Mouse (Mus musculus): ENCODE results near the gene Nfkbil1. TPM values are rescaled to one million over a fixed set of nuclear protein-coding genes. Genes with fewer than 3 reads are reported as not detected.

The Nfkbil1 gene
- polyA plus RNA-seq, 1 experiment from 2014 or later, result 3.1 TPM

DNA sequence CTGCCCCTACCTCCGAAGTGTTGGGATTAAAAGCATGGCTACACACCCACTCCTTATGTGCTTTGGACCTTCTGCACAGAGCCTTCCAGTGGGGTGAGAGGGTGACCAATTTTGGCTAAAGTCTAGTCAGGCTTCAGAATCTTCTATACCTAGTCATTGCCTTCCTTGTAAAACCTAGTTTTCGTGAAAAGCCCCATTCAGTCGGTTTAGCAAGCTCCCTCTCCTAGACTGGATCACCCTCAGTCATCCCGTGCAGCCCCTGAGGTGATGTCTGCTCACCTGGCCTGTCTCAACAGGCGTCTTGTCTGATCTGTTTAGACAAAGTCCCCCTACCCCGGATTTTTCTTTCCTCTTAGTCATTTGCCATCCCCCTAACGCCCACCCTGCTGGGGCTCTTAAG lies 37.6 kb downstream of the Nfkbil1 start:
- no peaks in the 10 kb centered on the region for H3K9me3 ChIP-seq (ENCODE audit: control insufficient read depth, low read length)
- no peak overlapping the region for H3K9ac ChIP-seq (ENCODE audit: low read length)
- no peaks in the 10 kb centered on the region for H3K36me3 ChIP-seq (ENCODE audit: control insufficient read depth, insufficient read depth, low read length)
- peaks cover 5 to 11% of the 10 kb centered on the region in 2 experiments; a peak in 3 of 4 replicates for H3K4me1 ChIP-seq (ENCODE audit: control insufficient read depth in 2 of 2, insufficient read depth in 2 of 2, low read length in 2 of 2)
- no peak for ATAC-seq (ENCODE audit: insufficient number of reproducible peaks, insufficient read depth, low FRiP score, low read depth)
- H3K27ac ChIP-seq (replicated peaks in 1 of 2; ENCODE audit: control insufficient read depth in 1 of 2, insufficient read depth in 1 of 2, low read depth in 2 of 2, low read length in 2 of 2), result no peak overlapping the region
- no peak overlapping the region for H3K4me3 ChIP-seq (ENCODE audit: control insufficient read depth in 1 of 2, insufficient read depth in 1 of 2, low read depth in 1 of 2, low read length in 2 of 2)
- WGBS, result 58% methylated on average over 7 of the region's 7 CpGs
- H3K4me2 ChIP-seq (ENCODE audit: low read length), result no peak overlapping the region
- peaks cover 85% of the 10 kb centered on the region for H3K27me3 ChIP-seq (ENCODE audit: control insufficient read depth, insufficient read depth, low read length)

DNA sequence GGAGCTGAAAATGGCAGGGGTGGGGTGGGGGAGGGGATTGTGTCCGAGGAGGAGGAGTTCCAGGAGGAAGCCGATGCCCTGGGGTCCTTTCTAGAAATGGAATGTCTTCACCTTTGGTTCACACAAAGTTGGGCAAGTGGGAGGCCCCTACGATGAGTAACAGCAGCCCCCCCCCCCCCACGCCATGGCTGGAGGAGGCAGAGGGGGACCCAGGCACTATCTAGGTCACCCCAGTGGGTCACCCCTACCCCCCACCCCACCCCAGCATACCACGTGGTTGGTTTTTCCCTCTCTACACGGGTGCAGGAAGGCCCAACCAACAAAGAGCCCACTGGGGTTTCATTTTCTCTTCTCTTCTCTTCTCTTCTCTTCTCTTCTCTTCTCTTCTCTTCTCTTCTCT lies 38.5 kb downstream of the Nfkbil1 start:
- ATAC-seq (ENCODE audit: insufficient number of reproducible peaks, insufficient read depth, low FRiP score, low read depth), result no peak
- Histone ChIP-seq H3K27me3 (ENCODE audit: control insufficient read depth, insufficient read depth, low read length) (peaks cover 76% of the 10 kb centered on the region), H3K9ac (ENCODE audit: low read length) (no peak overlapping the region), H3K27ac (replicated peaks in 1 of 2; ENCODE audit: control insufficient read depth in 1 of 2, insufficient read depth in 1 of 2, low read depth in 2 of 2, low read length in 2 of 2) (no peak overlapping the region), H3K4me3 (ENCODE audit: control insufficient read depth in 1 of 2, insufficient read depth in 1 of 2, low read depth in 1 of 2, low read length in 2 of 2) (no peak overlapping the region), H3K36me3 (ENCODE audit: control insufficient read depth, insufficient read depth, low read length) (no peaks in the 10 kb centered on the region), H3K4me2 (ENCODE audit: low read length) (no peak overlapping the region), H3K9me3 (ENCODE audit: control insufficient read depth, low read length) (no peaks in the 10 kb centered on the region), H3K4me1 (ENCODE audit: control insufficient read depth in 2 of 2, insufficient read depth in 2 of 2, low read length in 2 of 2) (peaks cover 5 to 11% of the 10 kb centered on the region in 2 experiments; a peak in 3 of 4 replicates)
- 36% methylated on average over 6 of the region's 6 CpGs for WGBS

DNA sequence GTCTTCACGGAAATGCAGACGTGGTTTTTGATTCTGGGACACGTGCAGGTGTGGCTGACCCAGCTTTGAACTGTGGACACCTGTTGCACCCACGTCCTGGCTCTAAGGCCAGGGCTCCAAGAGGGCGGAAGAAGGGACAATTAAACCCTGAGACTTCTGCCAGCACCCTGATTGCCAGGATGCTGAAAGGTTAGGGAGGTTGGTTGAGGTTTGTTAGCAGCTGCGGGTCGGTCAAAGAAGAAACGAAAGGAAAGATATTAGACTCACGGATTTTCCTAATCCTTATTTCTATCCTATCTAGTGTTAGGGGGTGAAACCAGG lies 39.3 kb downstream of the Nfkbil1 start:
- Histone ChIP-seq H3K27me3 (ENCODE audit: control insufficient read depth, insufficient read depth, low read length) (peaks cover 69% of the 10 kb centered on the region), H3K4me2 (ENCODE audit: low read length) (peak overlapping the region; percentile 84), H3K4me1 (ENCODE audit: control insufficient read depth in 2 of 2, insufficient read depth in 2 of 2, low read length in 2 of 2) (peaks cover 5 to 11% of the 10 kb centered on the region in 2 experiments; a peak in 3 of 4 replicates), H3K27ac (replicated peaks in 1 of 2; ENCODE audit: control insufficient read depth in 1 of 2, insufficient read depth in 1 of 2, low read depth in 2 of 2, low read length in 2 of 2) (no peak overlapping the region), H3K9me3 (ENCODE audit: control insufficient read depth, low read length) (no peaks in the 10 kb centered on the region), H3K36me3 (ENCODE audit: control insufficient read depth, insufficient read depth, low read length) (no peaks in the 10 kb centered on the region), H3K9ac (ENCODE audit: low read length) (peak overlapping the region; percentile 65; the same call in 1 of the 2 replicates), H3K4me3 (ENCODE audit: control insufficient read depth in 1 of 2, insufficient read depth in 1 of 2, low read depth in 1 of 2, low read length in 2 of 2) (peak overlapping the region; percentile 35 to 45)
- 22% methylated on average over 9 of the region's 9 CpGs for WGBS
- no peak for ATAC-seq (ENCODE audit: insufficient number of reproducible peaks, insufficient read depth, low FRiP score, low read depth)

DNA sequence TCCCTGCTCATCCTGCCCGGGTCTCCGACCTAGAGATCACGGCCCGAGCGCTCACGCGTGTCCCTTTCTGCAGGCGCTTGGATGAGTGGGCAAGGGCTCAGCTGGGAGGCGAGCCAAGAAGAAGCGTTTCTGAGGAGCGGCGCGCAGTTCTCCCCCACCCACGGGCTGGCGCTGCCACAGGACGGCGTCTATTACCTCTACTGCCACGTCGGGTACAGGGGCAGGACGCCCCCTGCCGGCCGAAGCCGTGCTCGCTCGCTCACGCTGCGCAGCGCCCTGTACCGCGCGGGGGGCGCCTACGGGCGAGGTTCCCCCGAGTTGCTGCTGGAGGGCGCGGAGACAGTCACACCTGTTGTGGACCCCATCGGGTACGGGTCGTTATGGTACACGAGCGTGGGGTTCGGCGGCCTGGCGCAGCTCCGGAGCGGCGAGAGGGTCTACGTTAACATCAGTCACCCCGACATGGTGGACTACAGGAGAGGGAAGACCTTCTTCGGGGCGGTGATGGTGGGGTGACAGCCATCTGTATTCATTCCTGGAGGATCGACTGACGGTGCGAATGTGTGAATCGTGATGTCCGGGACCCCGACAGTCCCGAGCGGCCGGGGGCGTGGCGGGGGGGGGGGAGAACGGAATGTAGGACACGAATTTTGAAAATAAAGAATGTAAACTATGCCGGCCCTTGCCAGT lies 39.8 kb downstream of the Nfkbil1 start:
- peak; percentile 41; the same call in 1 of the 2 replicates for ATAC-seq (ENCODE audit: insufficient number of reproducible peaks, insufficient read depth, low FRiP score, low read depth)
- 2% methylated on average over 66 of the region's 66 CpGs for WGBS
- H3K27me3 ChIP-seq (ENCODE audit: control insufficient read depth, insufficient read depth, low read length), result peaks cover 64% of the 10 kb centered on the region

DNA sequence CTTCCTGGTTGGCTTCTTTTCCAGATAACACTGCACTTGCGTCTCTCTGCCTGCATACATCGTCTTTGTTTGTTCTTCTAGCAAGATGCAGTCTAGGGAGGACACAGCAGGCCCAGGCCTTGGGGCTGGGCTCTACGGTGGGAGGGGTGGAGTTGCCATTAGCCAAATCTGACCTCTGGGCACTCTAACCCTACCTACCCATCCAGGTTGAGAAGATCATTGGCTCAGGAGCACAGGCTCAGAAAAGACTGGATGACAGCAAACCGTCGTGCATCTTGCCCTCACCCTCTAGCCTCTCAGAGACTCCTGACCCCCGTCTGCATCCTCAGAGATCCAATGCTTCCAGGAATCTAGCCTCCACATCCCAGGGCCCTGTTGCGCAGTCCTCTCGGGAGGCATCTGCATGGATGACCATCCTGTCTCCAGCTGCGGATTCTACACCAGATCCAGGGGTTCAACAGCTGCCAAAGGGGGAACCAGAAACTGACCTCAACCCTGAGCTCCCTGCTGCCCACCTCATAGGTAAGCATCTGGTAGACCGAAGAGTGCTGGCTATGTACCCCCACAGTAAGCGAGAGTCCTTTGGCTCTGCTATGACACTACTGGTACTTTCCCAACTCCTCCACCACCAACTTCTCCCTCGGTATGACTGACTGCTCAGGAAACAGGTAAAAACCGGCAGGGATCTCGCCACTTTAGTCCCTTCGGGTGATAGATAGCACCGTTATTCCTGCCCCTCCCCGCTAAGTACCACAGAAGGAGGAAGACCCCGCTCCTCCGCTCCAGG lies 40.6 kb downstream of the Nfkbil1 start:
- Histone ChIP-seq H3K27ac (replicated peaks in 1 of 2; ENCODE audit: control insufficient read depth in 1 of 2, insufficient read depth in 1 of 2, low read depth in 2 of 2, low read length in 2 of 2) (no peak overlapping the region), H3K9ac (ENCODE audit: low read length) (peak overlapping the region; percentile 65), H3K4me1 (ENCODE audit: control insufficient read depth in 2 of 2, insufficient read depth in 2 of 2, low read length in 2 of 2) (peaks cover 5 to 11% of the 10 kb centered on the region in 2 experiments; a peak in 3 of 4 replicates), H3K9me3 (ENCODE audit: control insufficient read depth, low read length) (no peaks in the 10 kb centered on the region), H3K27me3 (ENCODE audit: control insufficient read depth, insufficient read depth, low read length) (peaks cover 57% of the 10 kb centered on the region), H3K4me3 (ENCODE audit: control insufficient read depth in 1 of 2, insufficient read depth in 1 of 2, low read depth in 1 of 2, low read length in 2 of 2) (peak overlapping the region; percentile 35 to 45), H3K4me2 (ENCODE audit: low read length) (peak overlapping the region; percentile 84), H3K36me3 (ENCODE audit: control insufficient read depth, insufficient read depth, low read length) (no peaks in the 10 kb centered on the region)
- no peak for ATAC-seq (ENCODE audit: insufficient number of reproducible peaks, insufficient read depth, low FRiP score, low read depth)
- 28% methylated on average over 19 of the region's 19 CpGs for WGBS

More for the DNA sequence above, 39.8 kb downstream of the Nfkbil1 start:
- no peaks in the 10 kb centered on the region for H3K36me3 ChIP-seq (ENCODE audit: control insufficient read depth, insufficient read depth, low read length)
- H3K27ac ChIP-seq (replicated peaks in 1 of 2; ENCODE audit: control insufficient read depth in 1 of 2, insufficient read depth in 1 of 2, low read depth in 2 of 2, low read length in 2 of 2), result no peak overlapping the region
- H3K9ac ChIP-seq (ENCODE audit: low read length), result peak overlapping the region; percentile 65
- peaks cover 5 to 11% of the 10 kb centered on the region in 2 experiments; a peak in 3 of 4 replicates for H3K4me1 ChIP-seq (ENCODE audit: control insufficient read depth in 2 of 2, insufficient read depth in 2 of 2, low read length in 2 of 2)
- peak overlapping the region; percentile 35 to 45 for H3K4me3 ChIP-seq (ENCODE audit: control insufficient read depth in 1 of 2, insufficient read depth in 1 of 2, low read depth in 1 of 2, low read length in 2 of 2)
- H3K9me3 ChIP-seq (ENCODE audit: control insufficient read depth, low read length), result no peaks in the 10 kb centered on the region
- H3K4me2 ChIP-seq (ENCODE audit: low read length), result peak overlapping the region; percentile 84

DNA sequence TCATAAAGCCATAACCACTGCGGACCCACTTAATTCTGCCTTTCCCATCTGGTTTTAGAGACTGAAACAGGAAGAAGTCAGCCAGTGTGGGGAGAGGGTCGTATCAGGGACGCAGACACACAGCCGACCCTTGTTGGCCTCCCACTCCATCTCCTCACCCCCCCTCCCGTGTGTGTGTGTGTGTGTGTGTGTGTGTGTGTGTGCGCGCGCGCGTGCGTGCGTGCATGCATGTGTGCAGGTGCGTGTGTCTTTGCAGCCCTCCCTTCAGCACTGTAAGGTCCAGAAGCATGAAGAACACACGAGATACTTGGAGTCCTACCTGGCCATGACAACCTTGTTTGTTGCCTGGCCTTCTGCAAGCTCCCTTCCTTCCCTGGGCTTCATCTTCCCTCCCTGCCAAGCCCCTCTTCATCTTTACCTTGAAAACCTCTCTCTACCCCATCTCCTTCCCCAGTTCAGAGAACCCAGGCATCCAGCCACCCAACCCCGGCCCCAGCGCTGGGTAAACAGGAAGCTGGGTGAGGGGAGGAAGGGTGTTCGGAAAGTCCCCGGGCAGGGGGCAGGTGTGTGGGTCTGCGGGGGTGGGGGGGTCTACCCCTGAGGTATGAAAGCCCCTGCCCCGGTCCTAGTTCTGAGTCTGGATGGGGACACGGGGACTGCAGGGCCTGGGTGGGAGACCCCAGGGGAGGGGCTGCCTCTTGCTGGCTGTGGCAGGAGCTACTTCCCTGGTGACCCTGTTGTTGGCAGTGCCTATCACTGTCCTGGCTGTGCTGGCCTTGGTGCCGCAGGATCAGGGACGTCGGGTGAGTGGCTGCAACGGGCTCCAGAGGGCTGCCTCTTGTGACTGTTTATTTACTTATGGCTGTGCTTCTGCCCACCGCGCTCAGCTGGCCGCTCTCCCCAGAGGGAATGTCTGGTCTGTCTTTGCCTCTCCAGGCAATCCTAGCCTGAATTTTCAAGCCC lies 41.4 kb downstream of the Nfkbil1 start, which contains the start of gene Ltb:
Gene Ltb, plus strand, starts transcription at position 559 of the 963 bp plus-strand sequence.
- Histone ChIP-seq H3K9ac (ENCODE audit: low read length) (no peak within 1 kb of the TSS; the same call in 1 of the 2 replicates), H3K4me3 (ENCODE audit: control insufficient read depth in 1 of 2, insufficient read depth in 1 of 2, low read depth in 1 of 2, low read length in 2 of 2) (peak within 1 kb of the TSS in 1 of 2 experiments; percentile 45; a peak in 2 of 4 replicates), H3K27ac (replicated peaks in 1 of 2; ENCODE audit: control insufficient read depth in 1 of 2, insufficient read depth in 1 of 2, low read depth in 2 of 2, low read length in 2 of 2) (no peak within 1 kb of the TSS), H3K9me3 (ENCODE audit: control insufficient read depth, low read length) (no peaks in the 10 kb centered on the region), H3K27me3 (ENCODE audit: control insufficient read depth, insufficient read depth, low read length) (peaks cover 49% of the 10 kb centered on the region), H3K36me3 (ENCODE audit: control insufficient read depth, insufficient read depth, low read length) (no peaks in the 10 kb centered on the region), H3K4me2 (ENCODE audit: low read length) (peak within 1 kb of the TSS; percentile 84), H3K4me1 (ENCODE audit: control insufficient read depth in 2 of 2, insufficient read depth in 2 of 2, low read length in 2 of 2) (peaks cover 5 to 11% of the 10 kb centered on the region in 2 experiments; a peak in 3 of 4 replicates)
- WGBS, result 51% methylated on average over 28 of the region's 28 CpGs
- ATAC-seq (ENCODE audit: insufficient number of reproducible peaks, insufficient read depth, low FRiP score, low read depth), result no peak

DNA sequence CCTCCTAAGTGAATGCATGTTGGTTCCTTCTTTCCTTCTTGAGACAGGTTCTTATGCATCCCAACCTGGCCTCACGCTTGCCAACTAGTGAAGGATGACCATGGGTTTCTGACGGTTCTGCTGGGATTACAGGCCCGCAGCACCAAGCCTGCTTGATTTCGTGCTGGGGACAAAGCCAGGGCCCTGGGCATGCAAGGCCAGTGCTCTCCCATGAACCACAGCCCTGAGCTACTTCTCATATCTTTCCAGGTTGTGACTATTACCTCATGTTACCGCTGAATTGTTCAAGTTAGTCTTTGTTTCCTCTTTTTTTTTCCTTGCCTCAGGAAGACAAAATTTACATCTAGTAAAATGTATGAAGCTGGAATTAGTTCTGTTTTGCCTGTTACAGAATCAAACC lies 42.7 kb downstream of the Nfkbil1 start:
- no peak overlapping the region for H3K9ac ChIP-seq (ENCODE audit: low read length)
- H3K27me3 ChIP-seq (ENCODE audit: control insufficient read depth, insufficient read depth, low read length), result peaks cover 39% of the 10 kb centered on the region
- no peak for ATAC-seq (ENCODE audit: insufficient number of reproducible peaks, insufficient read depth, low FRiP score, low read depth)
- H3K27ac ChIP-seq (replicated peaks in 1 of 2; ENCODE audit: control insufficient read depth in 1 of 2, insufficient read depth in 1 of 2, low read depth in 2 of 2, low read length in 2 of 2), result no peak overlapping the region
- H3K4me3 ChIP-seq (ENCODE audit: control insufficient read depth in 1 of 2, insufficient read depth in 1 of 2, low read depth in 1 of 2, low read length in 2 of 2), result no peak overlapping the region
- no peaks in the 10 kb centered on the region for H3K9me3 ChIP-seq (ENCODE audit: control insufficient read depth, low read length)
- 75% methylated on average over 5 of the region's 5 CpGs for WGBS
- H3K36me3 ChIP-seq (ENCODE audit: control insufficient read depth, insufficient read depth, low read length), result no peaks in the 10 kb centered on the region
- peaks cover 5 to 11% of the 10 kb centered on the region in 2 experiments; a peak in 3 of 4 replicates for H3K4me1 ChIP-seq (ENCODE audit: control insufficient read depth in 2 of 2, insufficient read depth in 2 of 2, low read length in 2 of 2)
- no peak overlapping the region for H3K4me2 ChIP-seq (ENCODE audit: low read length)

Measured in heart, embryonic 14.5 days (tissue).